Mouse (Mus musculus) liver, embryonic 11.5 days (tissue): Measurements from ENCODE around the gene Tmprss4. TPM values are rescaled to one million over a fixed set of nuclear protein-coding genes. Genes with fewer than 3 reads are reported as not detected.

Experiments
- ATAC-seq: fragments of 200-750 bp; cut with Nextera tagmentation; replicated peaks from 2 replicates; pipeline ENCODE4 v1.8.0; 2017; ENCODE audit warnings: moderate number of reproducible peaks, mild to moderate bottlenecking, moderate TSS enrichment, moderate library complexity; ENCODE audit not compliant: low FRiP score
- DNase-seq: peaks from one replicate; pipeline ENCODE4 v3.0.0-alpha.2; 2017; ENCODE audit warnings: low spot score
- H3K27ac ChIP-seq: fragments of 300-500 bp; sonication (generic); 2 replicates; pipeline ENCODE4 v1.5.1; 2014; ENCODE audit warnings: mild to moderate bottlenecking, low read depth, low read length, control low read depth
- H3K27me3 ChIP-seq: fragments of 300-500 bp; sonication (generic); replicated peaks from 2 replicates; pipeline ENCODE4 v1.6.1; 2014; ENCODE audit warnings: low read length, mixed read lengths; ENCODE audit not compliant: control insufficient read depth, insufficient read depth
- H3K36me3 ChIP-seq: fragments of 300-500 bp; sonication (generic); 2 replicates; pipeline ENCODE4 v1.6.1; 2014; ENCODE audit warnings: mild to moderate bottlenecking, low read length, moderate library complexity, mixed read lengths; ENCODE audit not compliant: control insufficient read depth, insufficient read depth
- H3K4me1 ChIP-seq: fragments of 300-500 bp; sonication (generic); replicated peaks from 2 replicates; pipeline ENCODE4 v1.6.1; 2014; ENCODE audit warnings: low read length, mixed read lengths; ENCODE audit not compliant: control insufficient read depth, insufficient read depth
- H3K4me2 ChIP-seq: fragments of 300-500 bp; sonication (generic); 2 replicates; pipeline ENCODE4 v1.6.1; 2014; ENCODE audit warnings: mild to moderate bottlenecking, control low read depth, moderate library complexity
- H3K4me3 ChIP-seq: fragments of 300-500 bp; sonication (generic); 2 replicates; pipeline ENCODE4 v1.5.1; 2014; ENCODE audit warnings: low read depth, low read length, control low read depth
- H3K9ac ChIP-seq: fragments of 300-500 bp; sonication (generic); 2 replicates; pipeline ENCODE4 v1.6.1; 2014; ENCODE audit warnings: low read depth, low read length, control low read depth
- H3K9me3 ChIP-seq: fragments of 300-500 bp; sonication (generic); 2 replicates; pipeline ENCODE4 v1.6.1; 2016; ENCODE audit warnings: low read length, inconsistent platforms, mixed read lengths; ENCODE audit not compliant: control insufficient read depth
- WGBS: fragments of 180-500 bp; shearing (Covaris S2); extraction: QIAGEN DNeasy Blood & Tissue Kit; methylation state at CpG from one replicate; pipeline ENCODE4 v1.1.7; 2014; 5-methylcytosine and 5-hydroxymethylcytosine counted together
- polyA plus RNA-seq: library from polyadenylated mRNA; unstranded; fragments of >200 nt; fragmentation: Nextera tagmentation; extraction: Ambion mirVana; gene quantifications from 2 replicates; pipeline ENCODE4 v1.2.1, GENCODE M21; 2014

The Tmprss4 gene
- polyA plus RNA-seq, 1 experiment from 2014 or later, result not detected

GRCm38 (mm10) chr9:45236744-45237143 lies 32.9 kb upstream of the Tmprss4 start:
- no peak for DNase-seq
- ATAC-seq, result no peak

GRCm38 (mm10) chr9:45235668-45236227 lies 31.9 kb upstream of the Tmprss4 start:
- Histone ChIP-seq H3K27me3 (0 out of 2 replicates have a peak, but pooled peaks cover under 1% of the 10 kb centered on the region), H3K9me3 (no peaks in the 10 kb centered on the region), H3K9ac (no peak overlapping the region), H3K36me3 (no peaks in the 10 kb centered on the region), H3K4me3 (no peak overlapping the region), H3K27ac (no peak overlapping the region), H3K4me2 (no peak overlapping the region), H3K4me1 (peaks cover 4% of the 10 kb centered on the region; the same call in 1 of the 2 replicates)
- 55% methylated on average over 6 of the region's 6 CpGs for WGBS
- ATAC-seq (no peak), DNase-seq (no peak)

More at GRCm38 (mm10) chr9:45236744-45237143, 32.9 kb upstream of the Tmprss4 start:
- H3K4me2 ChIP-seq, result no peak overlapping the region
- H3K27ac ChIP-seq, result no peak overlapping the region
- 0 out of 2 replicates have a peak, but pooled peaks cover 3% of the 10 kb centered on the region for H3K27me3 ChIP-seq
- H3K36me3 ChIP-seq, result no peaks in the 10 kb centered on the region
- no peak overlapping the region for H3K4me3 ChIP-seq
- WGBS, result 60% methylated on average over 7 of the region's 7 CpGs
- no peak overlapping the region for H3K9ac ChIP-seq
- no peaks in the 10 kb centered on the region for H3K9me3 ChIP-seq
- 0 out of 2 replicates have a peak, but pooled peaks cover 4% of the 10 kb centered on the region for H3K4me1 ChIP-seq

- Histone ChIP-seq H3K27ac (no peak overlapping the region), H3K36me3 (no peaks in the 10 kb centered on the region), H3K9me3 (no peaks in the 10 kb centered on the region), H3K9ac (no peak overlapping the region), H3K4me3 (no peak overlapping the region), H3K4me1 (no peaks in the 10 kb centered on the region; the same call in 1 of the 2 replicates), H3K27me3 (no peaks in the 10 kb centered on the region; the same call in 1 of the 2 replicates), H3K4me2 (no peak overlapping the region)
- DNase-seq, result no peak
- 75% methylated on average over 8 of the region's 8 CpGs for WGBS
- ATAC-seq, result no peak
Measured at GRCm38 (mm10) chr9:45229359-45229758, 25.5 kb upstream of the Tmprss4 start.

GRCm38 (mm10) chr9:45221567-45221966 lies 17.7 kb upstream of the Tmprss4 start:
- H3K36me3 ChIP-seq, result no peaks in the 10 kb centered on the region
- no peak overlapping the region for H3K4me3 ChIP-seq
- no peak overlapping the region for H3K9ac ChIP-seq
- WGBS, result 14% methylated on average over 6 of the region's 6 CpGs
- ATAC-seq, result no peak
- H3K9me3 ChIP-seq, result no peaks in the 10 kb centered on the region
- H3K4me1 ChIP-seq, result 0 out of 2 replicates have a peak, but pooled peaks cover 2% of the 10 kb centered on the region
- no peak overlapping the region for H3K4me2 ChIP-seq
- H3K27ac ChIP-seq, result no peak overlapping the region
- peak; percentile 87 for DNase-seq
- H3K27me3 ChIP-seq, result no peaks in the 10 kb centered on the region; the same call in 1 of the 2 replicates

- Histone ChIP-seq H3K9me3 (no peaks in the 10 kb centered on the region), H3K27ac (no peak overlapping the region), H3K4me1 (0 out of 2 replicates have a peak, but pooled peaks cover 2% of the 10 kb centered on the region), H3K4me2 (no peak overlapping the region; the same call in 1 of the 2 replicates), H3K9ac (no peak overlapping the region), H3K36me3 (no peaks in the 10 kb centered on the region), H3K27me3 (no peaks in the 10 kb centered on the region), H3K4me3 (no peak overlapping the region)
- DNase-seq, result no peak
- WGBS, result 50% methylated on average over 3 of the region's 3 CpGs
- ATAC-seq, result peak; percentile 68
Measured at GRCm38 (mm10) chr9:45219644-45220043, 15.8 kb upstream of the Tmprss4 start.

- Histone ChIP-seq H3K27ac (no peak overlapping the region), H3K4me1 (0 out of 2 replicates have a peak, but pooled peaks cover 2% of the 10 kb centered on the region), H3K9me3 (no peaks in the 10 kb centered on the region), H3K9ac (no peak overlapping the region), H3K36me3 (no peaks in the 10 kb centered on the region), H3K4me3 (no peak overlapping the region), H3K4me2 (no peak overlapping the region), H3K27me3 (0 out of 2 replicates have a peak, but pooled peaks cover 3% of the 10 kb centered on the region)
- DNase-seq (no peak), ATAC-seq (no peak)
- WGBS, result 59% methylated on average over 11 of the region's 11 CpGs
Measured at GRCm38 (mm10) chr9:45215526-45216179, 11.8 kb upstream of the Tmprss4 start.

GRCm38 (mm10) chr9:45212001-45212400 lies 8.1 kb upstream of the Tmprss4 start:
- whole genome bisulfite sequencing, result 83% methylated on average over 6 of the region's 6 CpGs
- ATAC-seq, result no peak
- H3K4me1 ChIP-seq, result no peaks in the 10 kb centered on the region
- no peak overlapping the region for H3K9ac ChIP-seq
- no peak overlapping the region for H3K4me3 ChIP-seq
- H3K27ac ChIP-seq, result no peak overlapping the region
- 0 out of 2 replicates have a peak, but pooled peaks cover 3% of the 10 kb centered on the region for H3K27me3 ChIP-seq
- no peak for DNase-seq
- H3K36me3 ChIP-seq, result no peaks in the 10 kb centered on the region
- H3K4me2 ChIP-seq, result no peak overlapping the region
- no peaks in the 10 kb centered on the region for H3K9me3 ChIP-seq

GRCm38 (mm10) chr9:45207015-45207743 lies 3.3 kb upstream of the Tmprss4 start:
- 60% methylated on average over 7 of the region's 7 CpGs for WGBS
- Histone ChIP-seq H3K4me1 (0 out of 2 replicates have a peak, but pooled peaks cover 3% of the 10 kb centered on the region), H3K27me3 (0 out of 2 replicates have a peak, but pooled peaks cover 3% of the 10 kb centered on the region), H3K27ac (no peak overlapping the region), H3K9ac (no peak overlapping the region), H3K36me3 (no peaks in the 10 kb centered on the region), H3K4me2 (no peak overlapping the region), H3K9me3 (no peaks in the 10 kb centered on the region), H3K4me3 (no peak overlapping the region)
- no peak for ATAC-seq
- DNase-seq, result no peak
